Mouse (Mus musculus) hindbrain, embryonic 13.5 days (tissue): ENCODE results near the gene Mrpl23. TPM values are rescaled to one million over a fixed set of nuclear protein-coding genes. Genes with fewer than 3 reads are reported as not detected.

ENCODE experiments used
- ATAC-seq: fragments of 200-750 bp; cut with Nextera tagmentation; 2 replicates; pipeline ENCODE4 v1.8.0; 2017; ENCODE audit warnings: moderate TSS enrichment; ENCODE audit not compliant: low FRiP score
- H3K27ac ChIP-seq: fragments of 300-500 bp; sonication (generic); 2 replicates; pipeline ENCODE4 v1.5.1; 2015; ENCODE audit warnings: inconsistent platforms, mild to moderate bottlenecking, moderate library complexity
- H3K27me3 ChIP-seq: fragments of 300-500 bp; sonication (generic); 2 replicates; pipeline ENCODE4 v1.6.1; 2015; ENCODE audit warnings: mild to moderate bottlenecking, inconsistent platforms
- H3K36me3 ChIP-seq: fragments of 300-500 bp; sonication (generic); 2 replicates; pipeline ENCODE4 v1.6.1; 2015; ENCODE audit warnings: mild to moderate bottlenecking, inconsistent platforms
- H3K4me1 ChIP-seq: fragments of 300-500 bp; sonication (generic); replicated peaks from 2 replicates; pipeline ENCODE4 v1.6.1; 2015; ENCODE audit warnings: inconsistent platforms
- H3K4me2 ChIP-seq: fragments of 300-500 bp; sonication (generic); 2 replicates; pipeline ENCODE4 v1.6.1; 2015; ENCODE audit warnings: inconsistent platforms, mild to moderate bottlenecking, moderate library complexity
- H3K4me3 ChIP-seq: fragments of 300-500 bp; sonication (generic); 2 replicates; pipeline ENCODE4 v1.5.1; 2015; ENCODE audit warnings: mild to moderate bottlenecking, inconsistent platforms
- H3K9ac ChIP-seq: fragments of 300-500 bp; sonication (generic); 2 replicates; pipeline ENCODE4 v1.6.1; 2015; ENCODE audit warnings: mild to moderate bottlenecking, inconsistent platforms
- H3K9me3 ChIP-seq: fragments of 300-500 bp; sonication (generic); 2 replicates; pipeline ENCODE4 v1.6.1; 2016; ENCODE audit warnings: inconsistent platforms
- WGBS: fragments of 180-500 bp; shearing (Covaris S2); methylation state at CpG from one replicate; pipeline ENCODE4 v1.1.7; 2015; 5-methylcytosine and 5-hydroxymethylcytosine counted together
- polyA plus RNA-seq: library from polyadenylated mRNA; unstranded; fragments of >200 nt; fragmentation: Nextera tagmentation; extraction: Ambion mirVana; gene quantifications from 2 replicates; pipeline ENCODE4 v1.2.1, GENCODE M21; 2015

The Mrpl23 gene
- polyA plus RNA-seq, 1 experiment from 2014 or later = 19.5 TPM

GRCm38 (mm10) chr7:142523200-142523990, 9.1 kb upstream of the Mrpl23 start:
- no peaks in the 10 kb centered on the region for H3K27me3 ChIP-seq
- H3K9me3 ChIP-seq = no peaks in the 10 kb centered on the region
- H3K4me2 ChIP-seq = no peak overlapping the region
- no peak overlapping the region for H3K4me3 ChIP-seq
- H3K4me1 ChIP-seq = peaks cover 17% of the 10 kb centered on the region
- WGBS = 50% methylated on average over 17 of the region's 17 CpGs
- H3K36me3 ChIP-seq = no peaks in the 10 kb centered on the region
- H3K27ac ChIP-seq = no peak overlapping the region
- no peak overlapping the region for H3K9ac ChIP-seq
- ATAC-seq = no peak

- ATAC-seq = no peak
- WGBS = 25% methylated on average over 13 of the region's 13 CpGs
- no peak overlapping the region for H3K9ac ChIP-seq
Measured at GRCm38 (mm10) chr7:142525342-142526178, 6.9 kb upstream of the Mrpl23 start.

GRCm38 (mm10) chr7:142529350-142529749, 3.1 kb upstream of the Mrpl23 start:
- no peaks in the 10 kb centered on the region for H3K36me3 ChIP-seq
- H3K4me2 ChIP-seq = no peak overlapping the region
- 66% methylated on average over 10 of the region's 10 CpGs for WGBS
- H3K4me3 ChIP-seq = no peak overlapping the region
- peaks cover 29% of the 10 kb centered on the region for H3K4me1 ChIP-seq
- no peak overlapping the region for H3K9ac ChIP-seq
- no peaks in the 10 kb centered on the region for H3K9me3 ChIP-seq
- H3K27ac ChIP-seq = no peak overlapping the region
- no peak for ATAC-seq
- no peaks in the 10 kb centered on the region for H3K27me3 ChIP-seq

More at GRCm38 (mm10) chr7:142525342-142526178, 6.9 kb upstream of the Mrpl23 start:
- Histone ChIP-seq H3K36me3 (no peaks in the 10 kb centered on the region), H3K4me1 (peaks cover 17% of the 10 kb centered on the region), H3K4me2 (no peak overlapping the region), H3K4me3 (no peak overlapping the region), H3K27ac (peak overlapping the region; percentile 13; the same call in 1 of the 2 replicates), H3K9me3 (no peaks in the 10 kb centered on the region), H3K27me3 (no peaks in the 10 kb centered on the region)

- 86% methylated on average over 4 of the region's 4 CpGs for WGBS
- H3K9ac ChIP-seq = no peak overlapping the region; the same call in 1 of the 2 replicates
- no peaks in the 10 kb centered on the region for H3K27me3 ChIP-seq
- peaks cover 10% of the 10 kb centered on the region for H3K36me3 ChIP-seq
- H3K9me3 ChIP-seq = no peaks in the 10 kb centered on the region
- no peak for ATAC-seq
- H3K4me1 ChIP-seq = peaks cover 22% of the 10 kb centered on the region
- peak overlapping the region; percentile 74; the same call in 1 of the 2 replicates for H3K27ac ChIP-seq
- peak overlapping the region; percentile 72; the same call in 1 of the 2 replicates for H3K4me2 ChIP-seq
- no peak overlapping the region for H3K4me3 ChIP-seq
Measured at GRCm38 (mm10) chr7:142531973-142532521, 439 bp upstream of the Mrpl23 start.

- WGBS = under 1% methylated on average over 39 of the region's 44 CpGs
- H3K4me3 ChIP-seq = peak overlapping the region; percentile 79
- H3K36me3 ChIP-seq = peaks cover 10% of the 10 kb centered on the region
- H3K4me1 ChIP-seq = peaks cover 26% of the 10 kb centered on the region
- ATAC-seq = peak; percentile 91
- peak overlapping the region; percentile 72 for H3K4me2 ChIP-seq
- H3K27ac ChIP-seq = peak overlapping the region; percentile 74
- no peaks in the 10 kb centered on the region for H3K27me3 ChIP-seq
- peak overlapping the region; percentile 89 for H3K9ac ChIP-seq
- H3K9me3 ChIP-seq = no peaks in the 10 kb centered on the region
Measured at GRCm38 (mm10) chr7:142533059-142533855, 771 bp downstream of the Mrpl23 start.

- H3K9me3 ChIP-seq = no peaks in the 10 kb centered on the region
- ATAC-seq = no peak
- no peak overlapping the region for H3K4me2 ChIP-seq
- H3K27ac ChIP-seq = no peak overlapping the region
- H3K9ac ChIP-seq = no peak overlapping the region
- peaks cover 35% of the 10 kb centered on the region for H3K4me1 ChIP-seq
- H3K27me3 ChIP-seq = no peaks in the 10 kb centered on the region
- no peak overlapping the region for H3K4me3 ChIP-seq
- WGBS = 95% methylated on average over 4 of the region's 4 CpGs
- H3K36me3 ChIP-seq = peaks cover 16% of the 10 kb centered on the region
Measured at GRCm38 (mm10) chr7:142535116-142535515, 2.6 kb downstream of the Mrpl23 start.

GRCm38 (mm10) chr7:142535832-142536231, 3.3 kb downstream of the Mrpl23 start:
- 98% methylated on average over 5 of the region's 5 CpGs for WGBS
- peaks cover 35% of the 10 kb centered on the region for H3K4me1 ChIP-seq
- H3K4me2 ChIP-seq = no peak overlapping the region
- peaks cover 19% of the 10 kb centered on the region for H3K36me3 ChIP-seq
- no peaks in the 10 kb centered on the region for H3K27me3 ChIP-seq
- no peaks in the 10 kb centered on the region for H3K9me3 ChIP-seq
- no peak overlapping the region for H3K27ac ChIP-seq
- no peak for ATAC-seq
- H3K4me3 ChIP-seq = no peak overlapping the region
- H3K9ac ChIP-seq = no peak overlapping the region

GRCm38 (mm10) chr7:142537181-142537580, 4.7 kb downstream of the Mrpl23 start:
- Histone ChIP-seq H3K27ac (no peak overlapping the region), H3K9ac (no peak overlapping the region), H3K9me3 (no peaks in the 10 kb centered on the region), H3K4me3 (no peak overlapping the region), H3K4me1 (peaks cover 33% of the 10 kb centered on the region), H3K27me3 (no peaks in the 10 kb centered on the region), H3K4me2 (no peak overlapping the region), H3K36me3 (peaks cover 27% of the 10 kb centered on the region)
- no peak for ATAC-seq
- WGBS = 76% methylated on average over 5 of the region's 5 CpGs

- Histone ChIP-seq H3K9ac (peak overlapping the region; percentile 55; the same call in 1 of the 2 replicates), H3K4me3 (no peak overlapping the region), H3K36me3 (peaks cover 27% of the 10 kb centered on the region), H3K4me2 (no peak overlapping the region), H3K4me1 (peaks cover 34% of the 10 kb centered on the region), H3K27ac (peak overlapping the region; percentile 72), H3K9me3 (no peaks in the 10 kb centered on the region), H3K27me3 (no peaks in the 10 kb centered on the region)
- ATAC-seq = 0 out of 2 replicates have a peak, but pooled peaks have one; percentile 32
- WGBS = 8% methylated on average over 6 of the region's 6 CpGs
Measured at GRCm38 (mm10) chr7:142537879-142538278, 5.4 kb downstream of the Mrpl23 start.

GRCm38 (mm10) chr7:142538291-142538690, 5.8 kb downstream of the Mrpl23 start:
- Histone ChIP-seq H3K4me3 (no peak overlapping the region), H3K4me2 (no peak overlapping the region), H3K9me3 (no peaks in the 10 kb centered on the region), H3K36me3 (peaks cover 27% of the 10 kb centered on the region), H3K27me3 (no peaks in the 10 kb centered on the region), H3K9ac (peak overlapping the region; percentile 55; the same call in 1 of the 2 replicates), H3K4me1 (peaks cover 37% of the 10 kb centered on the region), H3K27ac (peak overlapping the region; percentile 72)
- 30% methylated on average over 4 of the region's 4 CpGs for WGBS
- ATAC-seq = no peak

GRCm38 (mm10) chr7:142538766-142539165, 6.3 kb downstream of the Mrpl23 start:
- no peak for ATAC-seq
- WGBS = 29% methylated on average over 6 of the region's 6 CpGs
- H3K9ac ChIP-seq = peak overlapping the region; percentile 55; the same call in 1 of the 2 replicates
- H3K4me2 ChIP-seq = no peak overlapping the region
- H3K4me1 ChIP-seq = peaks cover 33% of the 10 kb centered on the region
- H3K27ac ChIP-seq = peak overlapping the region; percentile 72
- no peaks in the 10 kb centered on the region for H3K27me3 ChIP-seq
- peaks cover 27% of the 10 kb centered on the region for H3K36me3 ChIP-seq
- H3K9me3 ChIP-seq = no peaks in the 10 kb centered on the region
- no peak overlapping the region for H3K4me3 ChIP-seq
